Mouse (Mus musculus) limb, embryonic 11.5 days (tissue): ENCODE measurements around the gene Chga. TPM values are rescaled to one million over a fixed set of nuclear protein-coding genes. Genes with fewer than 3 reads are reported as not detected.

ENCODE experiments used
- ATAC-seq: fragments of 200-750 bp; cut with Nextera tagmentation; 2 replicates; pipeline ENCODE4 v1.8.0; 2017; ENCODE audit warnings: low read depth; ENCODE audit not compliant: insufficient number of reproducible peaks, low FRiP score, low TSS enrichment
- DNase-seq: peaks from one replicate; pipeline ENCODE4 v3.0.0-alpha.2; 2015; ENCODE audit warnings: low spot score
- H3K27ac ChIP-seq: fragments of 300-500 bp; sonication (generic); replicated peaks from 2 replicates; pipeline ENCODE4 v1.5.1; 2014; ENCODE audit warnings: low read depth, mild to moderate bottlenecking, low read length
- H3K27me3 ChIP-seq: fragments of 300-500 bp; sonication (generic); 2 replicates; pipeline ENCODE4 v1.6.1; 2014; ENCODE audit warnings: mild to moderate bottlenecking, low read length, mixed read lengths; ENCODE audit not compliant: control insufficient read depth, insufficient read depth
- H3K36me3 ChIP-seq: fragments of 300-500 bp; sonication (generic); 2 replicates; pipeline ENCODE4 v1.6.1; 2014; ENCODE audit warnings: mild to moderate bottlenecking, low read length, moderate library complexity, mixed read lengths; ENCODE audit not compliant: control insufficient read depth, insufficient read depth
- H3K4me1 ChIP-seq: fragments of 300-500 bp; sonication (generic); 2 replicates; pipeline ENCODE4 v1.6.1; 2014; ENCODE audit warnings: low read length, mixed read lengths; ENCODE audit not compliant: control insufficient read depth, insufficient read depth
- H3K4me2 ChIP-seq: fragments of 300-500 bp; sonication (generic); 2 replicates; pipeline ENCODE4 v1.6.1; 2014; ENCODE audit warnings: low read depth, mild to moderate bottlenecking, moderate library complexity; ENCODE audit not compliant: severe bottlenecking
- H3K4me3 ChIP-seq: fragments of 300-500 bp; sonication (generic); 2 replicates; pipeline ENCODE4 v1.5.1; 2014; ENCODE audit warnings: low read depth, low read length
- H3K9ac ChIP-seq: fragments of 300-500 bp; sonication (generic); 2 replicates; pipeline ENCODE4 v1.6.1; 2014; ENCODE audit warnings: mild to moderate bottlenecking, low read length
- H3K9me3 ChIP-seq: fragments of 300-500 bp; sonication (generic); 2 replicates; pipeline ENCODE4 v1.6.1; 2016; ENCODE audit warnings: low read length; ENCODE audit not compliant: control insufficient read depth
- WGBS: fragments of 180-500 bp; shearing (Covaris S2); extraction: QIAGEN DNeasy Blood & Tissue Kit; methylation state at CpG from one replicate; pipeline ENCODE4 v1.1.7; 2014; 5-methylcytosine and 5-hydroxymethylcytosine counted together
- polyA plus RNA-seq: library from polyadenylated mRNA; unstranded; fragments of >200 nt; fragmentation: Nextera tagmentation; extraction: Ambion mirVana; gene quantifications from 2 replicates; pipeline ENCODE4 v1.2.1, GENCODE M21; 2014

Gene Chga
- polyA plus RNA-seq, 1 experiment from 2014 or later = 0.23 TPM

- H3K4me2 ChIP-seq = no peak overlapping the region
- no peak for DNase-seq
- no peaks in the 10 kb centered on the region for H3K27me3 ChIP-seq
- WGBS = 69% methylated on average over 5 of the region's 5 CpGs
- H3K4me1 ChIP-seq = no peaks in the 10 kb centered on the region
- H3K27ac ChIP-seq = no peak overlapping the region
- H3K36me3 ChIP-seq = no peaks in the 10 kb centered on the region
- no peak for ATAC-seq
- no peak overlapping the region for H3K4me3 ChIP-seq
- no peaks in the 10 kb centered on the region for H3K9me3 ChIP-seq
- no peak overlapping the region for H3K9ac ChIP-seq
Observed at GRCm38 (mm10) chr12:102581579-102582196, 26.9 kb downstream of the Chga start.

GRCm38 (mm10) chr12:102582441-102582840, 27.7 kb downstream of the Chga start:
- ATAC-seq (no peak), DNase-seq (no peak)
- Histone ChIP-seq H3K27me3 (no peaks in the 10 kb centered on the region), H3K4me3 (no peak overlapping the region), H3K9ac (no peak overlapping the region), H3K27ac (no peak overlapping the region), H3K4me2 (no peak overlapping the region), H3K4me1 (no peaks in the 10 kb centered on the region), H3K9me3 (no peaks in the 10 kb centered on the region), H3K36me3 (no peaks in the 10 kb centered on the region)
- WGBS = 85% methylated on average over 11 of the region's 11 CpGs

GRCm38 (mm10) chr12:102585390-102585789, 30.6 kb downstream of the Chga start:
- Histone ChIP-seq H3K36me3 (no peaks in the 10 kb centered on the region), H3K27me3 (no peaks in the 10 kb centered on the region), H3K4me1 (no peaks in the 10 kb centered on the region), H3K4me2 (no peak overlapping the region), H3K9ac (no peak overlapping the region), H3K27ac (no peak overlapping the region), H3K9me3 (no peaks in the 10 kb centered on the region), H3K4me3 (no peak overlapping the region)
- WGBS = 81% methylated on average over 3 of the region's 3 CpGs
- ATAC-seq (no peak), DNase-seq (no peak)

- no peak overlapping the region for H3K4me3 ChIP-seq
- no peak for ATAC-seq
- DNase-seq = no peak
- no peak overlapping the region for H3K27ac ChIP-seq
- H3K9ac ChIP-seq = no peak overlapping the region
- H3K4me2 ChIP-seq = no peak overlapping the region
- 84% methylated on average over 9 of the region's 9 CpGs for WGBS
- no peaks in the 10 kb centered on the region for H3K9me3 ChIP-seq
- no peaks in the 10 kb centered on the region for H3K4me1 ChIP-seq
- no peaks in the 10 kb centered on the region for H3K27me3 ChIP-seq
- no peaks in the 10 kb centered on the region for H3K36me3 ChIP-seq
Observed at GRCm38 (mm10) chr12:102586286-102586881, 31.6 kb downstream of the Chga start.

- DNase-seq = no peak
- WGBS = 95% methylated on average over 8 of the region's 8 CpGs
- no peaks in the 10 kb centered on the region for H3K4me1 ChIP-seq
Observed at GRCm38 (mm10) chr12:102587106-102587505, 32.3 kb downstream of the Chga start.

GRCm38 (mm10) chr12:102590711-102591360, 36.1 kb downstream of the Chga start:
- Histone ChIP-seq H3K9me3 (no peaks in the 10 kb centered on the region), H3K4me1 (no peaks in the 10 kb centered on the region), H3K36me3 (no peaks in the 10 kb centered on the region), H3K4me2 (no peak overlapping the region), H3K27me3 (no peaks in the 10 kb centered on the region), H3K27ac (no peak overlapping the region), H3K4me3 (no peak overlapping the region), H3K9ac (no peak overlapping the region)
- ATAC-seq (no peak), DNase-seq (no peak)
- WGBS = 92% methylated on average over 17 of the region's 17 CpGs

More at GRCm38 (mm10) chr12:102587106-102587505, 32.3 kb downstream of the Chga start:
- Histone ChIP-seq H3K9ac (no peak overlapping the region), H3K27ac (no peak overlapping the region), H3K4me2 (no peak overlapping the region), H3K4me3 (no peak overlapping the region), H3K27me3 (no peaks in the 10 kb centered on the region), H3K9me3 (no peaks in the 10 kb centered on the region), H3K36me3 (no peaks in the 10 kb centered on the region)
- no peak for ATAC-seq

- DNase-seq (no peak), ATAC-seq (no peak)
- Histone ChIP-seq H3K4me1 (0 out of 2 replicates have a peak, but pooled peaks cover 4% of the 10 kb centered on the region), H3K9ac (no peak overlapping the region), H3K27me3 (no peaks in the 10 kb centered on the region), H3K4me3 (no peak overlapping the region), H3K27ac (no peak overlapping the region), H3K36me3 (no peaks in the 10 kb centered on the region), H3K4me2 (no peak overlapping the region), H3K9me3 (peaks cover 5% of the 10 kb centered on the region; the same call in 1 of the 2 replicates)
- WGBS = 82% methylated on average over 9 of the region's 9 CpGs
Observed at GRCm38 (mm10) chr12:102593699-102594098, 38.9 kb downstream of the Chga start.

- ATAC-seq = no peak
- no peak overlapping the region for H3K9ac ChIP-seq
- no peak overlapping the region for H3K4me2 ChIP-seq
- no peaks in the 10 kb centered on the region for H3K27me3 ChIP-seq
- no peak overlapping the region for H3K27ac ChIP-seq
- no peaks in the 10 kb centered on the region for H3K36me3 ChIP-seq
- no peak for DNase-seq
- no peak overlapping the region for H3K4me3 ChIP-seq
- H3K4me1 ChIP-seq = 0 out of 2 replicates have a peak, but pooled peaks cover 4% of the 10 kb centered on the region
- WGBS = 79% methylated on average over 9 of the region's 9 CpGs
- H3K9me3 ChIP-seq = peaks cover 5% of the 10 kb centered on the region; the same call in 1 of the 2 replicates
Observed at GRCm38 (mm10) chr12:102594627-102595026, 39.9 kb downstream of the Chga start.
